Mouse (Mus musculus): ENCODE measurements around the gene Pltp. TPM values are rescaled to one million over a fixed set of nuclear protein-coding genes. Genes with fewer than 3 reads are reported as not detected.
"Not testable (repeated sequence)": the region's sequence is repeated elsewhere in the genome, so short reads cannot be mapped to it uniquely, and the experiment has no call there.

The Pltp gene
- total RNA-seq, 2 experiments from 2014 or later: 1.8 to 3.8 TPM

GRCm38 (mm10) chr2:164855572-164855971, 1.9 kb downstream of the Pltp start:
- not testable (repeated sequence) for ATAC-seq (ENCODE audit: poor library complexity, severe bottlenecking)

GRCm38 (mm10) chr2:164850061-164850460, 7.5 kb downstream of the Pltp start:
- no peak for ATAC-seq (ENCODE audit: poor library complexity, severe bottlenecking)

- no peak for ATAC-seq (ENCODE audit: poor library complexity, severe bottlenecking)
Observed at GRCm38 (mm10) chr2:164845782-164846181, 11.7 kb downstream of the Pltp start.

GRCm38 (mm10) chr2:164835164-164835563, 22.3 kb downstream of the Pltp start:
- ATAC-seq (ENCODE audit: poor library complexity, severe bottlenecking): no peak

- ATAC-seq (ENCODE audit: poor library complexity, severe bottlenecking): 0 out of 2 replicates have a peak, but pooled peaks have one; percentile 26
Observed at GRCm38 (mm10) chr2:164834531-164834930, 23.0 kb downstream of the Pltp start.

- ATAC-seq (ENCODE audit: poor library complexity, severe bottlenecking): peak; percentile 62
Observed at GRCm38 (mm10) chr2:164833314-164833959, 24.1 kb downstream of the Pltp start, which contains the start of gene Neurl2. TSS of gene Neurl2 (minus strand) at chr2:164833456.

GRCm38 (mm10) chr2:164832748-164833301, 24.7 kb downstream of the Pltp start, which contains the start of gene Ctsa:
TSS of gene Ctsa (plus strand) at chr2:164832873.
- ATAC-seq (ENCODE audit: poor library complexity, severe bottlenecking): peak; percentile 71

GRCm38 (mm10) chr2:164832032-164832747, 25.3 kb downstream of the Pltp start:
- ATAC-seq (ENCODE audit: poor library complexity, severe bottlenecking): no peak

GRCm38 (mm10) chr2:164831029-164831428, 26.5 kb downstream of the Pltp start:
- ATAC-seq (ENCODE audit: poor library complexity, severe bottlenecking): no peak

GRCm38 (mm10) chr2:164829090-164829489, 28.4 kb downstream of the Pltp start:
- no peak for ATAC-seq (ENCODE audit: poor library complexity, severe bottlenecking)

- no peak for ATAC-seq (ENCODE audit: poor library complexity, severe bottlenecking)
Observed at GRCm38 (mm10) chr2:164828437-164828836, 29.1 kb downstream of the Pltp start, which contains the start of gene Spata25. TSS of gene Spata25 (minus strand) at chr2:164828537.

- no peak for ATAC-seq (ENCODE audit: poor library complexity, severe bottlenecking)
Observed at GRCm38 (mm10) chr2:164827146-164827850, 30.2 kb downstream of the Pltp start.

- ATAC-seq (ENCODE audit: poor library complexity, severe bottlenecking): no peak
Observed at GRCm38 (mm10) chr2:164825521-164825920, 32.0 kb downstream of the Pltp start.

- ATAC-seq (ENCODE audit: poor library complexity, severe bottlenecking): no peak
Observed at GRCm38 (mm10) chr2:164823969-164824368, 33.5 kb downstream of the Pltp start.

GRCm38 (mm10) chr2:164823181-164823585, 34.3 kb downstream of the Pltp start:
- peak; percentile 22 for ATAC-seq (ENCODE audit: poor library complexity, severe bottlenecking)

- peak; percentile 99 for ATAC-seq (ENCODE audit: poor library complexity, severe bottlenecking)
Observed at GRCm38 (mm10) chr2:164822636-164823165, 34.8 kb downstream of the Pltp start, which contains the start of gene Zswim1. TSS of gene Zswim1 (plus strand) at chr2:164822686.

- no peak for ATAC-seq (ENCODE audit: poor library complexity, severe bottlenecking)
Observed at GRCm38 (mm10) chr2:164821060-164821459, 36.5 kb downstream of the Pltp start.

GRCm38 (mm10) chr2:164817703-164818102, 39.8 kb downstream of the Pltp start:
- no peak for ATAC-seq (ENCODE audit: poor library complexity, severe bottlenecking)

GRCm38 (mm10) chr2:164817206-164817605, 40.3 kb downstream of the Pltp start:
- no peak for ATAC-seq (ENCODE audit: poor library complexity, severe bottlenecking)

GRCm38 (mm10) chr2:164815821-164816220, 41.7 kb downstream of the Pltp start:
- peak; percentile 41 for ATAC-seq (ENCODE audit: poor library complexity, severe bottlenecking)

- ATAC-seq (ENCODE audit: poor library complexity, severe bottlenecking): peak; percentile 91
Observed at GRCm38 (mm10) chr2:164815348-164815747, 42.2 kb downstream of the Pltp start.
